ENCODE assay signal across 8 mouse cellular contexts in genomic region chr7:69490566-69491466, GRCm38 (mm10).
DNase-seq lines count a peak whose midpoint lies in the region; ATAC-seq lines count a peak whose summit lies in the region.

No protein-coding gene starts in this region.

- peak; percentile 70 for DNase-seq in ES-CJ7 (ENCODE audit: low read depth, low spot score)
- DNase-seq in brain, embryonic 18.5 days (ENCODE audit: low read depth, low spot score), result peak; percentile 50
- DNase-seq in hindbrain, embryonic 11.5 days (ENCODE audit: low spot score), result peak; percentile 92
- peak; percentile 45 to 84 for DNase-seq in layer of hippocampus, adult 8-10 months (ENCODE audit: low spot score in 2 of 2)
- peak; percentile 36 for DNase-seq in retina, adult 2 months (ENCODE audit: low read depth, low spot score)

- H3K4me1 ChIP-seq in forebrain, embryonic 12.5 days, result peaks cover 10% of the 10 kb centered on the region; the same call in 1 of the 2 replicates
- no peaks in the 10 kb centered on the region for H3K4me1 ChIP-seq in hindbrain, embryonic 11.5 days (replicated peaks; ENCODE audit: control insufficient read depth, insufficient read depth, low read length)
- H3K4me1 ChIP-seq in lung, embryonic 16.5 days (replicated peaks; ENCODE audit: control insufficient read depth, insufficient read depth, low read length), result peaks cover 6% of the 10 kb centered on the region

- no peak overlapping the region for H3K4me3 ChIP-seq in forebrain, embryonic 12.5 days (replicated peaks)
- no peak overlapping the region for H3K4me3 ChIP-seq in hindbrain, embryonic 11.5 days (ENCODE audit: low read depth, low read length)
- no peak overlapping the region for H3K4me3 ChIP-seq in lung, embryonic 16.5 days (ENCODE audit: low read length)

- H3K27me3 ChIP-seq in forebrain, embryonic 12.5 days, result peaks cover 15% of the 10 kb centered on the region; the same call in 1 of the 2 replicates
- no peaks in the 10 kb centered on the region for H3K27me3 ChIP-seq in hindbrain, embryonic 11.5 days (ENCODE audit: control insufficient read depth, insufficient read depth, low read length)
- no peaks in the 10 kb centered on the region for H3K27me3 ChIP-seq in lung, embryonic 16.5 days (ENCODE audit: control insufficient read depth, insufficient read depth, low read depth, low read length)

- no peaks in the 10 kb centered on the region for H3K9me3 ChIP-seq in forebrain, embryonic 12.5 days
- H3K9me3 ChIP-seq in hindbrain, embryonic 11.5 days (ENCODE audit: control insufficient read depth, low read length), result no peaks in the 10 kb centered on the region
- H3K9me3 ChIP-seq in lung, embryonic 16.5 days (ENCODE audit: control insufficient read depth, low read length), result no peaks in the 10 kb centered on the region

- peak overlapping the region; percentile 62; the same call in 1 of the 2 replicates for H3K27ac ChIP-seq in forebrain, embryonic 12.5 days
- no peak overlapping the region for H3K27ac ChIP-seq in hindbrain, embryonic 11.5 days (ENCODE audit: low read depth, low read length)
- H3K27ac ChIP-seq in lung, embryonic 16.5 days (ENCODE audit: low read length), result no peak overlapping the region

- no peaks in the 10 kb centered on the region for H3K36me3 ChIP-seq in forebrain, embryonic 12.5 days (replicated peaks)
- H3K36me3 ChIP-seq in hindbrain, embryonic 11.5 days (ENCODE audit: control insufficient read depth, insufficient read depth, low read length), result no peaks in the 10 kb centered on the region
- no peaks in the 10 kb centered on the region for H3K36me3 ChIP-seq in lung, embryonic 16.5 days (ENCODE audit: control insufficient read depth, insufficient read depth, low read length)

- no peak overlapping the region for H3K9ac ChIP-seq in forebrain, embryonic 12.5 days
- H3K9ac ChIP-seq in hindbrain, embryonic 11.5 days (ENCODE audit: low read depth, low read length), result no peak overlapping the region
- H3K9ac ChIP-seq in lung, embryonic 16.5 days (ENCODE audit: low read length), result no peak overlapping the region

- WGBS in forebrain, embryonic 12.5 days, result 38% methylated on average over 16 of the region's 16 CpGs
- WGBS in hindbrain, embryonic 11.5 days, result 40% methylated on average over 16 of the region's 16 CpGs
- WGBS in lung, embryonic 16.5 days, result 33% methylated on average over 16 of the region's 16 CpGs

- no peak overlapping the region for H3K4me2 ChIP-seq in forebrain, embryonic 12.5 days
- H3K4me2 ChIP-seq in hindbrain, embryonic 11.5 days (replicated peaks; ENCODE audit: low read depth, low read length), result no peak overlapping the region
- no peak overlapping the region for H3K4me2 ChIP-seq in lung, embryonic 16.5 days (ENCODE audit: low read depth, low read length)

- ATAC-seq in forebrain, embryonic 12.5 days (ENCODE audit: low FRiP score), result peak; percentile 91
- ATAC-seq in hindbrain, embryonic 11.5 days (ENCODE audit: low FRiP score), result peak; percentile 86
- peak; percentile 84 for ATAC-seq in lung, embryonic 16.5 days (ENCODE audit: low read depth)
- no peak for ATAC-seq in CD4-positive, CD25-positive, alpha-beta regulatory T cell, adult 4 months

Comparison
In these comparisons a context has a peak if more than half of its experiments do, and no peak if none do; other contexts are left out.
1. DNase-seq: peak in every context shown above with its lines; median percentile 92 in hindbrain, embryonic 11.5 days; 70 in ES-CJ7; 64 in layer of hippocampus, adult 8-10 months; 50 in brain, embryonic 18.5 days; 36 in retina, adult 2 months.